Mouse (Mus musculus) urinary bladder, postnatal 25 days (tissue): Measurements from ENCODE around the gene Defa34.
"Not testable (repeated sequence)": the region's sequence is repeated elsewhere in the genome, so short reads cannot be mapped to it uniquely, and the experiment has no call there.

ENCODE experiments used
- DNase-seq: peaks from one replicate; pipeline ENCODE4 v3.0.0; 2022; ENCODE audit warnings: low spot score

Gene Defa34

DNA sequence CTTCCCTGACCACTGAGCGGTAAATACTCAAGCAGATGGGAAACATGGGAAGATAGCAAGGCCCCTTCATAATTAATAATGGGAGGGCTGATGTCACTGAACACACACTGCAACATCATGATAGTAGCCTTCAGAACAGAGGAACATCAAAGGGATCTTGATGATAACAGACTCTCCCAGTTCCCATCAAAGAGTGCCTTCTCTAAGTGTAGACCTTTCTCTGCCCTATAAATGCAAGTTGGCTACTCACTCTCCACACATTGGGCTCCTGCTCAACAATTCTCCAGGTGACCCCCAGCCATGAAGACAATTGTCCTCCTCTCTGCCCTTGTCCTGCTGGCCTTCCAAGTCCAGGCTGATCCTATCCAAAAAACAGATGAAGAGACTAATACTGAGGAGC is at the start of gene Defa34:
TSS of gene Defa34 (plus strand) at position 301 of the 400 bp plus-strand sequence.
- DNase-seq, result not testable (repeated sequence)

DNA sequence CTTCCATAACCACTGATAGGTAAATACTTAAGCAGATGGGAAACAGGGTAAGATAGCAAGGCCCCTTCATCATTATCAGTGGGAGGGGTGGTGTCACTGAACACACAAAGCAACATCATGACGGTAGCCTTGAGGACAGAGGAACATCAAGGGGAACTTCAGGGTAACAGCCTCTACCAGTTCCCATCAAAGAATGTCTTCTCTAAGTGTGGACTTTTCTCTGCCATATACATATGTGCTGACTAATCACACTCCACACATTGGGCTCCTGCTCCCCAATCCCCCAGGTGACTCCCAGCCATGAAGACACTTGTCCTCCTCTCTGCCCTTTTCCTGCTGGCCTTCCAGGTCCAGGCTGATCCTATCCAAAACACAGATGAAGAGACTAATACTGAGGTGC is 47.7 kb upstream of the Defa34 start, which contains the start of gene Defa26:
TSS of gene Defa26 (plus strand) at position 301 of the 400 bp plus-strand sequence.
- DNase-seq, result not testable (repeated sequence)

- not testable (repeated sequence) for DNase-seq
Measured at GRCm38 (mm10) chr8:21655480-21655879, 10.1 kb upstream of the Defa34 start, which contains the start of gene Defa17. TSS of gene Defa17 (plus strand) at chr8:21655780.

GRCm38 (mm10) chr8:21703545-21703944 is 37.9 kb downstream of the Defa34 start, which contains the start of gene AY761184:
TSS of gene AY761184 (minus strand) at chr8:21703645.
- DNase-seq, result not testable (repeated sequence)
